Mouse (Mus musculus) C2C12 (cell line): ENCODE results near the gene Ap1m1. TPM values are rescaled to one million over a fixed set of nuclear protein-coding genes. Genes with fewer than 3 reads are reported as not detected.

Source experiments
- H3K27me3 ChIP-seq: one replicate; pipeline ENCODE4 v1.6.1; 2011; ENCODE audit not compliant: control insufficient read depth, insufficient read depth, insufficient read length
- H3K36me3 ChIP-seq: one replicate; pipeline ENCODE4 v1.6.1; 2011; ENCODE audit not compliant: control insufficient read depth, insufficient read depth
- H3K4me3 ChIP-seq: one replicate; pipeline ENCODE4 v1.5.1; 2011; ENCODE audit warnings: mild to moderate bottlenecking, control low read depth; ENCODE audit not compliant: poor library complexity, insufficient read depth, severe bottlenecking
- H3K79me2 ChIP-seq: one replicate; pipeline ENCODE4 v1.6.1; 2011; ENCODE audit not compliant: control insufficient read depth, insufficient read depth
- H3K79me3 ChIP-seq: one replicate; pipeline ENCODE4 v1.6.1; 2011; ENCODE audit warnings: low read depth, control low read depth
- H3ac ChIP-seq: one replicate; pipeline ENCODE3; 2011; ENCODE audit warnings: low read depth; ENCODE audit not compliant: control insufficient read depth, insufficient read length
- CEBPB ChIP-seq: IDR thresholded peaks from one replicate; pipeline ENCODE4 v1.6.1; 2011; ENCODE audit warnings: low read depth, mild to moderate bottlenecking, control low read depth, moderate library complexity
- CTCF ChIP-seq: IDR thresholded peaks from one replicate; pipeline ENCODE4 v1.5.1; 2011; ENCODE audit not compliant: control insufficient read depth, insufficient read depth, insufficient read length
- FOSL1 ChIP-seq: IDR thresholded peaks from one replicate; pipeline ENCODE4 v1.8.0; 2011; ENCODE audit warnings: mild to moderate bottlenecking, low read length; ENCODE audit not compliant: poor library complexity, insufficient read depth, severe bottlenecking
- MAX ChIP-seq: IDR thresholded peaks from one replicate; pipeline ENCODE4 v1.6.1; 2011; ENCODE audit warnings: mild to moderate bottlenecking, control low read depth
- MYOD1 ChIP-seq: IDR thresholded peaks from one replicate; pipeline ENCODE4 v1.6.1; 2011; ENCODE audit warnings: low read depth; ENCODE audit not compliant: control insufficient read depth, insufficient read length
- MYOG ChIP-seq: IDR thresholded peaks from one replicate; pipeline ENCODE4 v1.6.1; 2011; ENCODE audit not compliant: control insufficient read depth, insufficient read length; ENCODE audit errors: extremely low read depth
- USF1 ChIP-seq: IDR thresholded peaks from one replicate; pipeline ENCODE4 v1.6.1; 2011; ENCODE audit warnings: low read depth, mild to moderate bottlenecking, control low read depth, moderate library complexity
- polyA plus RNA-seq: library from polyadenylated mRNA; unstranded; fragments of >200 nt; fragmentation: generic; extraction: Trizol; gene quantifications from one replicate; pipeline ENCODE4 v1.2.1, GENCODE M21; 2012; ENCODE audit warnings: missing spikeins

The Ap1m1 gene
- polyA plus RNA-seq, 1 experiment, result 77.7 TPM

DNA sequence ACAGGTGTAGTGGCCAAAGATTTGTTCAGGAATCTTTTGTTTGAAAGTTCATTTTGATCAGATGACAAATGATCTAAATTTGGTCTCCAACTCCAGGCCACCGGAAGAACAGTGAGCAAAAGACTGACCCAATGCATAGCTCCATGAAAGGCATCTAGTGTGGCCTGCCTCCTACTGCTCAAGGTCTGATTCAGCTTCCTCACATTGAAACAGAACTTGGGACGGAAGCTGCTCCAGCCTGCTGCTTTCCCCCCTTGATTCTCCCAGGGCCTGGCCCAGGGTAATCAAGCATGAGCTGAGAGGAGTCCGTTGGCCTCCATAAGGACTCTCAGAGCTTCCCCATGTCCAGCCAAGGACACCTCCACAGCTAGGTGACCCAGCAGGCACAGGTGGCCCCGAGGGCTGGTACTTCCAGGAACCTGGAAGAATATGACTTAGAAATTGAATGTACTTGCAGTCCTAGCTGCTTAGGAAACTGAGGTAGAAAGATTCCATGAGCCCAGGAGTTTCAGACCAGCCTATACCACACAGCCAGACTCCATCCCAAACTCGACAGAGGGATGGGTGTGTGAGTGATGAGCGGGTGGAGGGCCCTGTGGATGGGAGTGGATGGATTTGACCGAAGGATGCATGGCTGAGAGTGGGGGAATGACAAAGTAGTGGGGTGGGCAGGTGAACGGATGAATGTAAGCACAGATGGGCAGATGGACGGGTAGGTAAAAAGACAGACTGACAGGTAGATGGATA is 61.0 kb downstream of the Ap1m1 start:
- TF ChIP-seq FOSL1 (no peak), USF1 (no peak), MAX (no peak), MYOD1 (no peak), CEBPB (no peak), CTCF (no peak), MYOG (no peak)
- H3K79me3 ChIP-seq, result no peaks in the 10 kb centered on the region

DNA sequence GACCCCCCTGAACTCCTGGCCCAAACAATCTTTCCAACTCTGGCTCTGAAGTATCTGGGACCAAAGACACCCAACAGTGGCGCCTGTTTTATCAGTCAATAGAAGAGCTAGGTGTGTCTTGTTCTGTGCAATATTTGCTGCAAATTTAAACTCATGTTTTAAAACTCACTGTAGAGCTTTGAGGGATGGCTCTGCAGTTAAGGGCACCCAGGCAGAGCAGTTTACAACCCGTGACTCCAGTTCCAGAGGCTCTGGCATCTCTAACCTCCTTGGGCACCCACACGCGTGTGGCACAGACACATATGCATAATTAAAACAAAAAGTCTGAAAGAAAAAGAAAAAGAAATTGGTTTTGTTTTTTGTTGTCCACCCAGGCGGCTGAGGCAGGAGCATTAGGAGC is 61.7 kb downstream of the Ap1m1 start:
- no peaks in the 10 kb centered on the region for H3K79me3 ChIP-seq
- TF ChIP-seq USF1 (no peak), MAX (no peak), MYOG (no peak), CEBPB (no peak), CTCF (no peak), MYOD1 (no peak), FOSL1 (no peak)

More for the DNA sequence above, 61.0 kb downstream of the Ap1m1 start:
- no peaks in the 10 kb centered on the region for H3K27me3 ChIP-seq
- no peaks in the 10 kb centered on the region for H3K36me3 ChIP-seq
- no peaks in the 10 kb centered on the region for H3K79me2 ChIP-seq
- H3ac ChIP-seq, result no peak overlapping the region
- no peak overlapping the region for H3K4me3 ChIP-seq

DNA sequence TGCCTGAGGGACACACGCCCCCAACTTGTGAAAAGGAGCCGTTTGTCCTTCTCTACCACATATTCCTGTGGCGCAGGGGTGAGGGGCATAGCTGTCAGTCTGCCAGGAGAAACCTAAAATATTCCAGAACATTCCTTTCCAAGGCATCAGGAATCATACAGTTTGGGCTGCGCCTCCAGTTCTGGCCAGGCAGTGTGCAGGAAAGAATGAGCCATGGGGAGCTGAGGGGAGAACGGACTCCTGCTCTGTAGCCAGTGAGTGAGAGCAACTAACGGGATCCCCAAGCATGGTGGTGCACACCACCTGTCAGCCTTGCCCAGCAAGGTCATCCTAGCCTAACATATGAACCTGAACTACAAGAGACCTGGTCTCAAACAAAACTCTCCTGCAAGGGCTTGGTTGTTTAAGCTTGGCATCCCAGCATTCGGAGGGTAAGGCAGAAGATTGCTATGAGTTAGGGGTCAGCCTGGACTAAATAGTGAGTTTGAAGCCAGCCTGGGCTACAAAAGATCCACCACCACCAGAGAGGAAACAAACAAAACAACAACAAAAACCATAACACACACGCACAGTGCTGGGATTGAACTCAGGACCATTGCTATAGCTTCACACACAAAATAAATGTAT is 63.3 kb downstream of the Ap1m1 start:
- Histone ChIP-seq H3K36me3 (no peaks in the 10 kb centered on the region), H3ac (no peak overlapping the region), H3K79me2 (no peaks in the 10 kb centered on the region), H3K4me3 (no peak overlapping the region), H3K27me3 (no peaks in the 10 kb centered on the region), H3K79me3 (no peaks in the 10 kb centered on the region)
- TF ChIP-seq USF1, result no peak
- TF ChIP-seq MYOD1, result no peak
- TF ChIP-seq MAX, result no peak
- no peak for TF ChIP-seq CTCF
- TF ChIP-seq CEBPB, result no peak
- TF ChIP-seq MYOG, result no peak
- TF ChIP-seq FOSL1, result no peak

More for the DNA sequence above, 61.7 kb downstream of the Ap1m1 start:
- Histone ChIP-seq H3ac (no peak overlapping the region), H3K27me3 (no peaks in the 10 kb centered on the region), H3K79me2 (no peaks in the 10 kb centered on the region), H3K36me3 (no peaks in the 10 kb centered on the region), H3K4me3 (no peak overlapping the region)

DNA sequence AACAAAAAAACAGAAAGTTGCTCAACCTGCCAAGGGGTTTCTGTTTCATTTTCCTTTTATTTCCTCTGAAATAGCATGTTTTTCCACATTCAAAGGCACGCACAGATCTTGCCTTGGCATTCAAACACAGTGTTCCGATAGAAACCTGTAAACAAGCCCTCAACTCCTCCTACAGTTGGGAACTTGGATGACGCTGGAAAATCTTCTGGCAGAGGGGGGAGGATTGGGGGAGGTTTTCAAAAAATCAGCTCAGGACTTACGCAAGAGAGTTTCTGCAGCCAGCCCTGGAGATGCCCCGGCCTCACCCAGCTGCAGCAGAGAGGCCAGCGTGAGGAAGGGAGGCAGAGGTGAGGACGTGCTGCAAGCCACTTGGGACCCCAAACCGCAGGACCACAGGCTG is 63.8 kb downstream of the Ap1m1 start:
- TF ChIP-seq MAX (no peak), CEBPB (peak; percentile 86)
- no peaks in the 10 kb centered on the region for H3K27me3 ChIP-seq
- H3K4me3 ChIP-seq, result no peak overlapping the region
- no peaks in the 10 kb centered on the region for H3K79me3 ChIP-seq
- H3K79me2 ChIP-seq, result no peaks in the 10 kb centered on the region
- no peaks in the 10 kb centered on the region for H3K36me3 ChIP-seq
- no peak overlapping the region for H3ac ChIP-seq

DNA sequence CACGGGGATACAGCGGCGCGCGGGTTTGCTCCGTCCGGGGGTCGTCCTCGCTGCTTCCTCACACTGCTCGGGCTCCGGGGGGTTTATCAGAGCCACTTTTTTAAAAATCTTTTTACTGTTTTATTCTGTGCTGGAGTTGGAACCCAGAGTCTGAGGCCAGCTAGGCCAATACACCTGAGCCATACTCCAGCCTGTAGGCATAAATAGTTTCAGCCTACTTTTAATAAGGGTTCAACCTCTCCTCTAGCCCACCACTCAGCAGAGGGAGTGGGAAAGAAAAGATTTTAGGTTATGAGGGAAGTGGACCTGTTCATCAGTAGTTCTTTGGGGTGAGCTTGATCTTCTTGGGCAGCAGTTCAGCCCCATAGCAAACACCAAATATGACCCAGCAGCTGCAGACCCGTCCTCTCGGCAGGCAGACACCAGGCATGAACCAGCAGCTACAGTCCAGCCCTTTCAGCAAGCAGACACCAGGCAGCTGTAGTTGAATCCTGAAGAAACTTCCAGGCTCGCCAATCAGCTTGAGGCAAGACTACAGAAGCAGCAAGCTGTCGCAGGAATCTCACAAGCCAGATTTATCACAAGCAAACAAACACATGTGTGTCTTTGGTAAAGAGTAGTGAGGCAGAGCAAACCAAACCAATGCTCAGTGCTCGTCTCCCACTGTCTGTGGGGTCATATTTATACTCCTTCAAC is 65.5 kb downstream of the Ap1m1 start, which contains the start of gene Gm10282:
Gene Gm10282 (minus strand): TSS at position 51 of the 696 bp plus-strand sequence.
- H3K79me3 ChIP-seq, result no peaks in the 10 kb centered on the region
- no peaks in the 10 kb centered on the region for H3K27me3 ChIP-seq
- H3K36me3 ChIP-seq, result no peaks in the 10 kb centered on the region
- H3K79me2 ChIP-seq, result no peaks in the 10 kb centered on the region
- no peak within 1 kb of the TSS for H3K4me3 ChIP-seq
- TF ChIP-seq MYOG, result no peak
- no peak for TF ChIP-seq USF1
- no peak for TF ChIP-seq MYOD1
- no peak for TF ChIP-seq CEBPB
- TF ChIP-seq CTCF, result no peak
- no peak for TF ChIP-seq FOSL1
- no peak within 1 kb of the TSS for H3ac ChIP-seq

DNA sequence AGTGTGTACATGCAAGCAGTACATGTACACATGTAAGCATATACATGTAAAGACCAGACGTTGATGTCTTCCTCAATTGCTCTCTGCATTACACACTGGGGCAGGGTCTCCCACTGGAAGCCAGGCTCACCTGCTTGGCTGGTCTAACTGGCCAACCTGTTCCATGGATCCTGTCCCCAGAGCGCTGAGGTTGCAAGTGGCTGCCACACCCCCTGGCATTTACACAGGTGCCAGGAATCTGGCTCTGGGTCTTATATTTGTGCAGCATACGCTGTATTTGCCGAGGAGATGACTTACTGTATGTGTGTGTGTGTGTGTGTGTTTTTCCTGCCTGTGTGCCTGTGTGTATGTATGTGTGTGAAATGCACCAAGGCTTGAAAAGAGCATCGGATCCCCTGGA is 67.1 kb downstream of the Ap1m1 start:
- Histone ChIP-seq H3K79me2 (no peaks in the 10 kb centered on the region), H3ac (no peak overlapping the region), H3K36me3 (no peaks in the 10 kb centered on the region), H3K4me3 (no peak overlapping the region), H3K79me3 (no peaks in the 10 kb centered on the region), H3K27me3 (no peaks in the 10 kb centered on the region)
- no peak for TF ChIP-seq USF1
- TF ChIP-seq MAX, result no peak
- no peak for TF ChIP-seq FOSL1
- no peak for TF ChIP-seq CTCF
- TF ChIP-seq MYOG, result no peak
- no peak for TF ChIP-seq CEBPB
- TF ChIP-seq MYOD1, result no peak
